Mouse (Mus musculus) lung, embryonic 15.5 days (tissue): ENCODE data around the gene Rnf157. TPM values are rescaled to one million over a fixed set of nuclear protein-coding genes. Genes with fewer than 3 reads are reported as not detected.

ENCODE experiments used
- ATAC-seq: fragments of 200-750 bp; cut with Nextera tagmentation; 2 replicates; pipeline ENCODE4 v1.8.0; 2017; ENCODE audit warnings: moderate number of reproducible peaks, borderline replicate concordance; ENCODE audit not compliant: low FRiP score, low TSS enrichment; ENCODE audit errors: extremely low read depth
- H3K27ac ChIP-seq: fragments of 300-500 bp; sonication (generic); 2 replicates; pipeline ENCODE4 v1.5.1; 2015; ENCODE audit warnings: moderate library complexity, mild to moderate bottlenecking, inconsistent platforms
- H3K27me3 ChIP-seq: fragments of 300-500 bp; sonication (generic); 2 replicates; pipeline ENCODE4 v1.6.1; 2015; ENCODE audit warnings: inconsistent platforms
- H3K36me3 ChIP-seq: fragments of 300-500 bp; sonication (generic); 2 replicates; pipeline ENCODE4 v1.6.1; 2015; ENCODE audit warnings: inconsistent platforms
- H3K4me1 ChIP-seq: fragments of 300-500 bp; sonication (generic); 2 replicates; pipeline ENCODE4 v1.6.1; 2015; ENCODE audit warnings: inconsistent platforms
- H3K4me2 ChIP-seq: fragments of 300-500 bp; sonication (generic); 2 replicates; pipeline ENCODE4 v1.6.1; 2015; ENCODE audit warnings: inconsistent platforms, mild to moderate bottlenecking, moderate library complexity
- H3K4me3 ChIP-seq: fragments of 300-500 bp; sonication (generic); 2 replicates; pipeline ENCODE4 v1.5.1; 2015; ENCODE audit warnings: mild to moderate bottlenecking, inconsistent platforms
- H3K9ac ChIP-seq: fragments of 300-500 bp; sonication (generic); 2 replicates; pipeline ENCODE4 v1.6.1; 2015; ENCODE audit warnings: inconsistent platforms
- H3K9me3 ChIP-seq: fragments of 300-500 bp; sonication (generic); 2 replicates; pipeline ENCODE4 v1.6.1; 2016; ENCODE audit warnings: inconsistent platforms
- whole genome bisulfite sequencing: fragments of 180-500 bp; shearing (Covaris S2); methylation state at CpG from one replicate; pipeline ENCODE4 v1.1.7; 2015; 5-methylcytosine and 5-hydroxymethylcytosine counted together
- polyA plus RNA-seq: library from polyadenylated mRNA; unstranded; fragments of >200 nt; fragmentation: Nextera tagmentation; extraction: Ambion mirVana; gene quantifications from 2 replicates; pipeline ENCODE4 v1.2.1, GENCODE M21; 2015

The Rnf157 gene
- polyA plus RNA-seq, 1 experiment from 2014 or later = 11.4 TPM

GRCm38 (mm10) chr11:116442129-116442866 lies 29.5 kb upstream of the Rnf157 start:
- Histone ChIP-seq H3K4me2 (no peak overlapping the region), H3K9me3 (no peaks in the 10 kb centered on the region), H3K4me3 (no peak overlapping the region), H3K27me3 (peaks cover 12% of the 10 kb centered on the region), H3K27ac (no peak overlapping the region), H3K9ac (no peak overlapping the region), H3K4me1 (peaks cover 24% of the 10 kb centered on the region), H3K36me3 (peaks cover 14% of the 10 kb centered on the region)
- 70% methylated on average over 15 of the region's 15 CpGs for WGBS
- no peak for ATAC-seq

GRCm38 (mm10) chr11:116440408-116441068 lies 27.7 kb upstream of the Rnf157 start:
- H3K4me2 ChIP-seq = no peak overlapping the region
- H3K4me1 ChIP-seq = peaks cover 34% of the 10 kb centered on the region
- WGBS = 64% methylated on average over 7 of the region's 7 CpGs
- H3K27ac ChIP-seq = peak overlapping the region; percentile 44
- H3K4me3 ChIP-seq = no peak overlapping the region
- H3K36me3 ChIP-seq = peaks cover 24% of the 10 kb centered on the region
- no peaks in the 10 kb centered on the region for H3K9me3 ChIP-seq
- no peak for ATAC-seq
- H3K27me3 ChIP-seq = no peaks in the 10 kb centered on the region
- H3K9ac ChIP-seq = no peak overlapping the region

GRCm38 (mm10) chr11:116439269-116440240 lies 26.7 kb upstream of the Rnf157 start:
- Histone ChIP-seq H3K9ac (no peak overlapping the region), H3K4me3 (no peak overlapping the region), H3K36me3 (peaks cover 24% of the 10 kb centered on the region), H3K4me1 (peaks cover 40% of the 10 kb centered on the region), H3K4me2 (no peak overlapping the region), H3K27ac (no peak overlapping the region), H3K27me3 (no peaks in the 10 kb centered on the region), H3K9me3 (no peaks in the 10 kb centered on the region)
- 76% methylated on average over 19 of the region's 19 CpGs for WGBS
- no peak for ATAC-seq

GRCm38 (mm10) chr11:116437541-116437940 lies 24.7 kb upstream of the Rnf157 start:
- ATAC-seq = no peak
- 0 out of 2 replicates have a peak overlapping the region, but pooled peaks have one; percentile 33 for H3K27ac ChIP-seq
- WGBS = 77% methylated on average over 11 of the region's 11 CpGs
- no peak overlapping the region; the same call in 1 of the 2 replicates for H3K4me2 ChIP-seq
- no peaks in the 10 kb centered on the region for H3K9me3 ChIP-seq
- H3K4me3 ChIP-seq = no peak overlapping the region
- no peak overlapping the region for H3K9ac ChIP-seq
- peaks cover 48% of the 10 kb centered on the region for H3K4me1 ChIP-seq
- no peaks in the 10 kb centered on the region for H3K27me3 ChIP-seq
- H3K36me3 ChIP-seq = peaks cover 24% of the 10 kb centered on the region

- peak overlapping the region; percentile 74 for H3K4me2 ChIP-seq
- H3K4me1 ChIP-seq = peaks cover 52% of the 10 kb centered on the region
- H3K27me3 ChIP-seq = no peaks in the 10 kb centered on the region
- no peak for ATAC-seq
- peak overlapping the region; percentile 5; the same call in 1 of the 2 replicates for H3K4me3 ChIP-seq
- 54% methylated on average over 4 of the region's 4 CpGs for WGBS
- peaks cover 24% of the 10 kb centered on the region for H3K36me3 ChIP-seq
- H3K9me3 ChIP-seq = no peaks in the 10 kb centered on the region
- H3K27ac ChIP-seq = 0 out of 2 replicates have a peak overlapping the region, but pooled peaks have one; percentile 33
- H3K9ac ChIP-seq = peak overlapping the region; percentile 83; the same call in 1 of the 2 replicates
Observed at GRCm38 (mm10) chr11:116436725-116437331, 24.0 kb upstream of the Rnf157 start.

GRCm38 (mm10) chr11:116435992-116436724 lies 23.3 kb upstream of the Rnf157 start:
- Histone ChIP-seq H3K4me2 (peak overlapping the region; percentile 74), H3K9ac (peak overlapping the region; percentile 83; the same call in 1 of the 2 replicates), H3K4me1 (peaks cover 56% of the 10 kb centered on the region), H3K4me3 (peak overlapping the region; percentile 82; the same call in 1 of the 2 replicates), H3K9me3 (no peaks in the 10 kb centered on the region), H3K27me3 (no peaks in the 10 kb centered on the region), H3K27ac (peak overlapping the region; percentile 33; the same call in 1 of the 2 replicates), H3K36me3 (peaks cover 24% of the 10 kb centered on the region)
- 30% methylated on average over 5 of the region's 5 CpGs for WGBS
- no peak for ATAC-seq

GRCm38 (mm10) chr11:116434967-116435752 lies 22.3 kb upstream of the Rnf157 start:
- ATAC-seq = no peak
- H3K4me3 ChIP-seq = peak overlapping the region; percentile 82
- 49% methylated on average over 12 of the region's 12 CpGs for WGBS
- H3K4me2 ChIP-seq = peak overlapping the region; percentile 74
- 0 out of 2 replicates have a peak, but pooled peaks cover 3% of the 10 kb centered on the region for H3K27me3 ChIP-seq
- H3K36me3 ChIP-seq = peaks cover 24% of the 10 kb centered on the region
- H3K9ac ChIP-seq = peak overlapping the region; percentile 83
- H3K4me1 ChIP-seq = peaks cover 54% of the 10 kb centered on the region
- H3K27ac ChIP-seq = peak overlapping the region; percentile 94
- no peaks in the 10 kb centered on the region for H3K9me3 ChIP-seq

- peak overlapping the region; percentile 94 for H3K27ac ChIP-seq
- H3K27me3 ChIP-seq = 0 out of 2 replicates have a peak, but pooled peaks cover 3% of the 10 kb centered on the region
- H3K9me3 ChIP-seq = no peaks in the 10 kb centered on the region
- H3K4me2 ChIP-seq = peak overlapping the region; percentile 74
- peaks cover 51% of the 10 kb centered on the region for H3K4me1 ChIP-seq
- WGBS = under 1% methylated on average over 37 of the region's 67 CpGs
- H3K4me3 ChIP-seq = peak overlapping the region; percentile 82
- peak; percentile 9; the same call in 1 of the 2 replicates for ATAC-seq
- peak overlapping the region; percentile 83 for H3K9ac ChIP-seq
- peaks cover 21% of the 10 kb centered on the region for H3K36me3 ChIP-seq
Observed at GRCm38 (mm10) chr11:116434287-116434966, 21.6 kb upstream of the Rnf157 start.

- Histone ChIP-seq H3K4me3 (peak within 1 kb of the TSS; percentile 82), H3K27me3 (0 out of 2 replicates have a peak, but pooled peaks cover 3% of the 10 kb centered on the region), H3K36me3 (peaks cover 14% of the 10 kb centered on the region), H3K4me2 (peak within 1 kb of the TSS; percentile 74), H3K9me3 (no peaks in the 10 kb centered on the region), H3K4me1 (peaks cover 54% of the 10 kb centered on the region), H3K27ac (peak within 1 kb of the TSS; percentile 94), H3K9ac (peak within 1 kb of the TSS; percentile 83)
- peak; percentile 97 for ATAC-seq
- 2% methylated on average over 60 of the region's 66 CpGs for WGBS
Observed at GRCm38 (mm10) chr11:116433356-116434286, 20.8 kb upstream of the Rnf157 start, which contains the start of gene Ubald2. Gene Ubald2 (plus strand): TSS chr11:116434094.
